Mouse (Mus musculus): ENCODE data around the gene Zfand4.

GRCm38 (mm10) chr6:116370216-116370976 lies 106.4 kb downstream of the Zfand4 start:
- TF ChIP-seq CTCF (IDR thresholded peaks at IDR 0.05; ENCODE audit: insufficient read depth, low read length) (no peak), POLR2A (IDR thresholded peaks at IDR 0.05; ENCODE audit: borderline replicate concordance, extremely low read depth, low read depth, low read length) (no peak)

Data from lung, adult 2 months (tissue).